Mouse (Mus musculus) regulatory T cell (primary cell): Measurements from ENCODE around the gene Vpreb1.
"Not testable (repeated sequence)": the region's sequence is repeated elsewhere in the genome, so short reads cannot be mapped to it uniquely, and the experiment has no call there.

Experiments
- in situ Hi-C: fragments of 300-600 bp; cut with MboI, MseI; formaldehyde crosslinking; loops from one replicate; pipeline ENCODE4 v1.15.1; 2025; ENCODE audit warnings: high pct_unique_total_duplicates

Gene Vpreb1

DNA sequence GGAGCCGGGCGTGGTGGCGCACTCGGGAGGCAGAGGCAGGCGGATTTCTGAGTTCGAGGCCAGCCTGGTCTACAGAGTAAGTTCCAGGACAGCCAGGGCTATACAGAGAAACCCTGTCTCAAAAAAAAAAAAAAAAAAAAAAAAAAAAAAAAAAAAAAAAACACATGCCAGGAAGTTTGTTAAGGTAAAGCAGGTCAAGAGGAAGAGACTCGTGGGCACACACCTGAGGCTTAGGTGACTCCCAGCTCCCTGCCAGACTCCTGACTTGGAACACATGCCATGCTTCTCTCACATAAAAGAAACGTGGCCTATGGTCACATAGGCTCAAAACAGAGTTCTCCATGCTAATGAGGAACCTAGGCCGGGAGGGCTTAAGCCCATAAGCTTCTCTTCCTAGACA is 14.6 kb downstream of the Vpreb1 start:
- in situ Hi-C loops = not testable (repeated sequence)

DNA sequence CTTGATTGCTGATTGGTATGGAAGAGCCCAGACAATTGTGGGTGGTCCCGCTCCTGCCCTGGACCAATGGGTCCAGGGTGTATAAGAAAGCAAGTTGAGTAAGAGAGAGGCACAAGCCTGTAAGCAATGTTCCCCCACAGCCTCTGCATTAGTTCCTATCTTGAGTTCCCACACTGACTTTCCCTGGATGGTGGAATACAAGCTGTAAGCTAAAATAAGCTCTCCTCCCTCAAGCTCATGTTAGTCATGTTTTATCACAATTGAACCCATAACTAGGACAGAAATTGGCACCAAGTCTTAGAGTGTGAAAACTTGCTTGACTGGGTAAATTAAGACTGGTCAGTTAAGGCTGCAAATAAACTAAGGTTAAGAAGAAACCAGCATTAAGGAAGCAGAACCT is 15.1 kb downstream of the Vpreb1 start:
- in situ Hi-C loops = no loop called here

DNA sequence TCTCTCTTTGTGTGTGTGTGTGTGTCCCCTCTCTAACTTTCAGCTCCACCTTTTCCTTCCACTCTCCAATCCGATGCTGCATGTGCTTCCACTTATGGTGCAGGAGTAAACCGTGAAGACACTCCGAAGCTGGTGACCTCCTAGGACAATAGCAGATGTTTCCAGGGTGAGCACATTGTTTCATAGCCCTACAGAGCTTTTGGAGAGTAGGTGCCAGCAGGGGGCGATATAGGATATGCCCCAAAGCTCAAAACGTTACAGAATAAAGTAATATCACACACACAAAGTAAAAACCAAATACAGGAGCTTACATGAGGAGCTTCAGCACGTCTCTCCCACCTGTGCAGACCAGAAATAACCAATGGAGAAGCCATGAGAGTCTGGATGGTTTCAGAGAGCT is 15.8 kb downstream of the Vpreb1 start:
- in situ Hi-C loops = no loop called here

DNA sequence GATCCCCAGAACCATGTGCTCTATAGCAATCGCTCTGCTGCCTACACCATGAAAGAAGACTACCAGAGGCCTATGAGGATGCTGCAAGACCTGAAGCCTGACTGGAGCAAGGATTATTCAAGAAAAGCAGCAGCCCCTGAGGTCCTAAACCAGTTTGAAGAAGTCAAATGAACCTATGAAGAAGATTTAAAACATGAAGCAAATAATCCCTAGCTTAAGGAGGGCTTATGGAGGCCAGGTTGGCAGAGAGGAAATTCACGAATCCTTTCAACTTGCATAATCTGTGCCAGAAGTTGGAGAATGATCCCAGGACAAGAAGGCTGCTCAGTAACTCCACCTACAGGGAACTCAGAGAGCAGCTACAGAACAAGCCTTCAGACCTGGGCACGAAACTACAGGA is 18.2 kb downstream of the Vpreb1 start:
- in situ Hi-C loops = no loop called here

DNA sequence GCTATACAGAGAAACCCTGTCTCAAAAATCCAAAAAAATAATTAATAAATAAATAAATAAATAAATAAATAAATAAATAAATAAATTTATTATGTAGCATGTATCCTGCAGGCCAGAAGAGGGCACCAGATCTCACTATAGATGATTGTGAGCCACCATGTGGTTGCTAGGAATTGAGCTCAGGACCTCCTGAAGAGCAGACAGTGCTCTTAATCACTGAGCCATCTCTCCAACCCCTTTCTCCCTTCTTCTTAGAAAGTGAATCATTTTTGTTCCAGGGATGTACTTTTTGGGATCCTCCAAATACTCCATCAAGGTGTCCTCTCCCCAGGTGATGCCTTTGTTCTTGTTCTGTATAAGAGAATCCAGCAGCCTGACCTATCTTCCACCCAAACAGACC is 21.4 kb downstream of the Vpreb1 start:
- in situ Hi-C loops = no loop called here

DNA sequence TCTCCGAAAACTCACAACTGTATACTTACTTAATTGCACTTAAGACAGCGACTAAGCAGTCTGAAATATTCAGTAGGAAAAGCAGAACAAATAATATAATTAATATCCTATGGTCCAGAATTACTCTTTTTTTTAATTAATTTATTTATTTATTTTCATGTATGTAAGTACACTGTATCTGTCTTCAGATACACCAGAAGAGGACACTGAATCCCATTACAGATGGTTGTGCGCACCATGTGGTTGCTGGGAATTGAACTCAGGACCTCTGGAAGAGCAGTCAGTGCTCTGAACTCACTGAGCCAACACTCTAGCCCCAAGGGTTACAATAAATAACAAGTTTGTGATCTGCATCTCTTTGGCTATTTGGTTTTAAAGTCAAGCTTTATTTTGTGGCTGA is 41.0 kb downstream of the Vpreb1 start:
- in situ Hi-C loops = no loop called here

DNA sequence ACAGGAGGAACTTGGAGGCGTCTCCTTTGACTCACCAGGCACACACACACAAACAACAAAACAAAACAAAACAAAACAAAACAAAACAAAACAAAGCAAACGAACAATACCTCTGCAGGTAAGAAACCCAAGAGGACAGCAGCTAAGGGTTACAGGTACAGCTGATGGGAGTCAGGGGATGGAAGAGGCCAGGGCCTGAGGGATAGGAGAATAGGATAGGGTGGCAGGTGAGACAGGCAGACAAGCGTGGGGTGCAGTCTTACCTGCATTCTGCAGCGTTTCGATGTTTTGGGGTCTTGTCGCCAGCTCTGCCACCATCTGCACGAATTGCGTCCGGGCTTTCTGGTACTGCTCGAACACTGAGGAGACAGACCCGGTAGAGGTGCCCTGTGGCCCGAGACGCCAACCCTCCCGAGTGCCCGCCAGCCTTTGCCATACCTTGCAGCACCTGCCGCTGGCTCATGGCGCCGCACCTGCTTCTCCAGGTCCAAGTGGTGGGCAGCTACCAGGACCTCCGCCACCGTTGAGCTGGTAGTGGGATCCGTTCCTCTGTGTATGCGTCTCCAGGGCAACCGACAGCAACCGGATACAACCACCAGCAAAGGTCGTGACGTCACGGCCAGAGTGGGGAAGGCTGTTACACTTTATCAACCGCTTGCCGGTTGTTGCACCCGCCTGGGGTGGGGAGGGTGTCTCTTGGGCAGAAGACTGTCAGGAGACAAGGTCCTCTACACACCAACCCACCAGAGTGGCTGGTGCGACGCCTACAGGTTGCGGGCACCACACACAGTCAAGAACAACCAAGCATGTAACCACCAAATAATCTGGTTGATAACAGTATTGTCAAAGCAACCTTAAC is 41.7 kb downstream of the Vpreb1 start, which contains the start of gene Spag6l:
Gene Spag6l, minus strand, starts transcription at position 700 of the 859 bp plus-strand sequence.
- in situ Hi-C loops = no loop called here

DNA sequence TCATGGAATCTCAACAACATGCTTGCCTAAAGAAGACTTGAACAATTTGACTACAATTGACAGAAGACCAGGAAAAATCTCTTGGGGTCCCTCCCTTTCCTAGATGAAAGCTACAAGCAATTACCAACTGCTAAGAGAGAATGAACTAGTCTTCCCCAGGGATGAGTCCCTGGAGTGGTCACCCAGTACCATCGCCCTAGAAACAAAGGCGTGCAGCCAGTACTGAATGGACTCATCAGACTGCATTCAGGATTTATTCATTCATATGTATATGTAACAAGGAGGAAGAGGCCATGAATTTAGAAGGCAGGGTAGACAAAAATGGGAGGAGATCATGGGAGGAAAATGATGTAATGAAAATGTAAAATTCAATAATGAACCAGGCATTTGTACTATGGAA is 44.4 kb downstream of the Vpreb1 start:
- in situ Hi-C loops = no loop called here

DNA sequence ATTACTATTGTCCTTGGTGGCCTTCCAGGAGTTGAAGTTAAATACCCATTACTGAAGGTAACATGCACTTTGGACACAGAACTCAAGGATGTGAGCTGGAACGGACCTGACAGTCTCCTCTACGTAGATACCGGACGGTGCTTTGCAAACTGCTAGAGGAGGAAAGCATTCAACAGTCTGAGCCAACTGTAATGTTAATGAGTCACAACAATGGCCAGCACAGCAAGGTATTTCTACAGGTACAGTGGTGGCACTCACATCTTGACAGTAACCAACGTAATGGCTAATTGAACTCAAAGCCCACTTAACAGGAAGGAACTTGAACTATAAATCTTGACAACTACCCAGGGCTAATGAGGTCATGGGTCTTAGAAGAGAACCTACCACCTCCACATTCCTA is 45.2 kb downstream of the Vpreb1 start:
- in situ Hi-C loops = no loop called here
